Mouse (Mus musculus) 3134 (cell line): ENCODE results near the gene Plekho1.
"Not testable (repeated sequence)": the region's sequence is repeated elsewhere in the genome, so short reads cannot be mapped to it uniquely, and the experiment has no call there.

Experiments used
- DNase-seq: peaks from one replicate; pipeline ENCODE4 v3.0.0-alpha.2; 2011; ENCODE audit warnings: low spot score; ENCODE audit not compliant: insufficient read length; ENCODE audit errors: extremely low read depth

The Plekho1 gene

GRCm38 (mm10) chr3:95985209-95986000 is 10.4 kb downstream of the Plekho1 start:
- no peak for DNase-seq

- no peak for DNase-seq
Observed at GRCm38 (mm10) chr3:95982129-95982528, 13.7 kb downstream of the Plekho1 start.

DNA sequence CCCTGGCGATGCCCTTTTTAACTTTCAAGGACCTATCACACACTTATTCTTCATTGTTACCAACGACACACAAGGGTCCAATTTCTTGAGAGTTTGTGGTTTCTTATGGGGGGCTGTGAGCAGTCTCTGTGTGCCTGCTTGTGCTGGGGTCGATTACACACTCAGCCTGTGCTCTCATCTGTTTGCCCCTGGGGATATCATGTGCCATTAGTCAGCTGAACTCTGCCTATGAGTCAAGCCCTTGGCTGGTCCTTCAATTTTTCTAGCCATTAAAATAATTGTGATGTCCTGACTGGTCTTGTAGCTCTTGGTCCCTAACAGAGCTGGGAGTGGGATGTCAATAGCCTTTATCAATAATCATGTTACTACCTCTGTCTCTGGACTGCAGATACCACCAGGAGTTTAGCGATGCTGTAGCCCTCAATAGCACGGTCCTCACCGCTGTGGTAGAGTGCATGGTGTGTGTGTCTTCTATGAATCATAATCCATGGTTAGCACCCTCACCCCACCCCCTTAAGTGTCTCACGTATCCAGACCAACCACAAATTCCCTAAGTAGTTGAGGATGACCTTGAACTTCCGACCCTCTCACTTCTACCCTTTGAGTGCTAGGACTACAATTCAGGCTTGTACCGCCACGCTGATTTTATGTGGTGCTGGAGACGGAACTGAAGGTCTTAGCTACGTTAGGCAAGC is 15.4 kb downstream of the Plekho1 start:
- DNase-seq = peak; percentile 50

- no peak for DNase-seq
Observed at GRCm38 (mm10) chr3:95978265-95978664, 17.5 kb downstream of the Plekho1 start.

- DNase-seq = not testable (repeated sequence)
Observed at GRCm38 (mm10) chr3:95977587-95977986, 18.2 kb downstream of the Plekho1 start.

- DNase-seq = no peak
Observed at GRCm38 (mm10) chr3:95977079-95977478, 18.7 kb downstream of the Plekho1 start.

DNA sequence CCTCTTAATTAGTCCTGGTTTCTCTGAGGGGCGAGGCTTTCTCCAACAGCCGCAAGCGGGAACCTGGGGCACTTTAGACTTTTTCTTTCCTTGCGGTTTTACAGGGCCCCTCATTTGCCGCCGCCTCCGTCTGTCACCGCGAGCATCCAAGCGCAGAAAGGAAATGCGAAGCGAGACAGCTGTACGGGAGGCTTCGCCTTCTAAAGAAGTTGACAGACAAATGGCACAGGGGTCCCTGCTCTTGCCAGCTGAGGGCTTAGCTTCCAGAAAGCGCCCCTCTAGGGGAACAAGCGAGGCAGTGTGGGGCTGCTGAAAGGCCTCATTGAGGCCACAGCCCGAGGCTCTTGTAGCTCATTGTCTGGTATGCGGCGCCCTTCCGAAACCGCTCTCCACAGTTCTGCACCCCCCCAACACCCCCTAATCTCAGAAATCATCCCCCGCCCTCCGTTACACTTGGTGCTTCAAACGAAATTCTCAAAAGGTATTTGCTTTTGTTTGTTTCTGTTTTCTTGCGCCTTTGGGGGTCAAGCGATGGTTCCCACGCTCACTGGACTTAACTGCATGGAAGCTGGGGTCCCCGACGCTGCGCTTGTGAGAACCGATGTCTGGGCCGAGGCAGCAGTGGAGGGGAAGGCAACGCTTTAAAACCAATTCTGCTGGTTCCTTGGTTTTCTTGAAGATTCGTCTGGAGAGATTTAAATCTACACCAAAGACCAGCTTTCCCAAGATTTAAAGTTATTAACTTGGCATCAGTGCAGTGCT is 22.7 kb downstream of the Plekho1 start:
- DNase-seq = no peak

DNA sequence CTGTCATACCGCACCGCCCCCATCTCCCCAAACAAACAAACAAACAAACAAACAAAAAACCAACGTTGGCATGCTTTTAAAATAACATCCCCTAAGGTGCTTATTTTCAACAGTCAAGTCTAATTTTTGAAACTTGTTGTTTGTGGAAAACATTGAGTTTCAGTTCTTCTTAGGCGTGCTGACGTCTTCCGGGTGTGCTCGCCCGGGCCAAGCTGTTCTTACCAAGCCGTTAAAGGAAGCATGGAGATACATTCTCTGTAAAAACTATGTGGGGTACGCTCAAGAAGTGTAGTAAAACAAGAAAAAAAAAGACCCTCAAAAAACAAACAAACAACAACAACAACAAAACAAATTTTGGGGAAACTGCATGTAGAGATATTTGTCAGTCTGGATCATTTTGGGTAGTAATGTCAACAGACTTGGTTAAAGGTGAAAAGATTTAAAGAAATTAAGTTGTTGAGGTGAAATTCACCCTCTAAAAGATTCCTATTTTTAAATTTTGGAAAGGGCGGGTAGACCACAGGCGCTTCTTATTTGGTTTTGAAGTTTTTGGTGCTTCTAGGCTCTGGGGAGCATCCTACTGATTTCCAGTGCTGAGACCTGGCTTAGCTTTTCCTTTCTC is 23.4 kb downstream of the Plekho1 start:
- no peak for DNase-seq

DNA sequence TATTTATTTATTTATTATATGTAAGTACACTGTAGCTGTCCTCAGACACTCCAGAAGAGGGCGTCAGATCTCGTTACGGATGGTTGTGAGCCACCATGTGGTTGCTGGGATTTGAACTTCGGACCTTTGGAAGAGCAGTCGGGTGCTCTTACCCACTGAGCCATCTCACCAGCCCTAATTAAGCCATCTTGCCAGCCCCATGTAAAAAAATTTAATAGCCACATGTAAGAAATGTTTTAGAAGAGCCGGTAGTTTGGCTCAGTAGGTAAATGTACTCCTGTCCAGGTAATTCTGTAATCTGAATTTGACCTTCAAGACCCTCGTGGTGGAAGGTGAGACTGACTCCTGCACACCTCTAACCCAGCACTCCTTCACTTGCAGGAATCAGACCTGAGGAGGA is 25.1 kb downstream of the Plekho1 start:
- DNase-seq = not testable (repeated sequence)

- DNase-seq = no peak
Observed at GRCm38 (mm10) chr3:95969277-95969676, 26.5 kb downstream of the Plekho1 start.

GRCm38 (mm10) chr3:95965518-95966451 is 30.0 kb downstream of the Plekho1 start:
- no peak for DNase-seq

DNA sequence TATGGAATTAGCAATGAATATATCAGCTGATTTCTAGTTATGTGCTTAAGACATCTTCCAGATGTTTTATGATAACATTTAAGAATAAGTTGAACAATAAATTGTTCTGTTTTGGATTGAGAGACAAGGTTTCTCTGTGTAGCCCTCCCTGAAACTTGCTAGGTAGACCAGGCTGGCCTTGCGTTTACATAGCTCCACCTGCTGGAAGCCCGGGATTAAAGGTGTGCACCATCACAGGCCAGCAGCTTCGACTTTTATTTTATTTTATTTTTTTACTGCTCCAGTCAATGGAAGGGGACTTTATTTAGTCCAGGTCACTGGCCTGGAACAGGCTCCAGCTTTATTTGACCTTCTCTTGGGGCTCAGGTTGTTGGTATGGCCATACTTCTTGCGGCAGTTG is 32.1 kb downstream of the Plekho1 start:
- DNase-seq = no peak

DNA sequence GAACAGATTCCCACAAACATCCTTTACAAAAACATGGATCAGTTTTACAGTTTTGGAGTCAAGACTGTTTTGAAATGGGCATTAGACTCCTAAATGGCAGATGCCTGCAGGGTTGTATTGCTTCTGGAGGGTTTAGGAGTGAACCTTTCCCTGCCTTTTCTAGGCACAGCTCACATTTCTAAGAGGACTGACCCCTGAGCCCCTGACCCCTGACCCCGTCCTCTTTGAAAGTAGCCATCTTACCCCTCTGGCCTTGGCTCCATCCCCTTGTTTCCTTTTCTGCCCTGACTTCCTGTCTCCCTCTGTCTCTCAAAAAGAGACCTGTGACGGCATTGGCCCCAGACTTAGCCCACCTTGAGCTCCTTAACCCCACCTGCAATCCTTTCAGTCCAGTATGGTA is 32.6 kb downstream of the Plekho1 start:
- no peak for DNase-seq

- not testable (repeated sequence) for DNase-seq
Observed at GRCm38 (mm10) chr3:95962182-95962581, 33.6 kb downstream of the Plekho1 start.

GRCm38 (mm10) chr3:95959807-95960206 is 36.0 kb downstream of the Plekho1 start:
- no peak for DNase-seq

- DNase-seq = no peak
Observed at GRCm38 (mm10) chr3:95959082-95959481, 36.7 kb downstream of the Plekho1 start.

DNA sequence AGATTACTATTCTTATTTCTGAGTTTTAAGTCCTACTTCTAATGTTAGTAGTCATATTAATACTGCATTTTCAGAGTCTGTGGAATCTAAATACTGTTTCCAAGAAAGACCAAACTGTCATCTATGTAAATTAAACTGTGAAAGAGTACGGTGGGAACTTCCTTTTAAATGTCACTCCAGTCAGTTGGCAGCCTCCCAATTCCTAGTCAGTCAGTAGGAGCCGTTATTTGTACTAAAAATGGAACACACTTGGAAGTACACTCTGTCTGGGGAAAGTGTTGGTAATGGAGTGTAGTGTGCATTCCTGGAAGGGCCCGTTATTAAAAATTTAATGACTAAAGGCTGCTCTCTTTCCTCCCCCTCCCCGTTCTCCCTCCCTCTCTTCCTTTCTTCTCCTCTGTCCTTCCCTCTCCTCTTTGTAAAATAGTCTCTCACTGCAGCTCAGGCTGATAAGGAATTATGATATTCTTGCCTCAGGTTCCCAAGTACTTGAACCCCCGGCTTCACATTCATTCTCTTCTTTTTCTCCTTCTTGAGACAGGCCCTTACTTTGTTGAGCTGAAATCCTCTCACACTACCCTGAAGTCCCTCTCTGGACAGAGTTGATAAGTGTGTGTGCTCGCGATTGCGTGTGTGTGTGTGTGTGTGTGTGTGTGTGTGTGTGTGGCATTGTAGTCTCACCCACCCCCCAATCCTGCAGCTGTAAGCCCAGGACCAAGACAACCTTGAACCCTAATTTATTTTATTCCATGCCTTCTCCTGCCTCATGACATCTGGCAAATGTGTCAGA is 38.2 kb downstream of the Plekho1 start:
- no peak for DNase-seq

- no peak for DNase-seq
Observed at GRCm38 (mm10) chr3:95955318-95955717, 40.5 kb downstream of the Plekho1 start.

DNA sequence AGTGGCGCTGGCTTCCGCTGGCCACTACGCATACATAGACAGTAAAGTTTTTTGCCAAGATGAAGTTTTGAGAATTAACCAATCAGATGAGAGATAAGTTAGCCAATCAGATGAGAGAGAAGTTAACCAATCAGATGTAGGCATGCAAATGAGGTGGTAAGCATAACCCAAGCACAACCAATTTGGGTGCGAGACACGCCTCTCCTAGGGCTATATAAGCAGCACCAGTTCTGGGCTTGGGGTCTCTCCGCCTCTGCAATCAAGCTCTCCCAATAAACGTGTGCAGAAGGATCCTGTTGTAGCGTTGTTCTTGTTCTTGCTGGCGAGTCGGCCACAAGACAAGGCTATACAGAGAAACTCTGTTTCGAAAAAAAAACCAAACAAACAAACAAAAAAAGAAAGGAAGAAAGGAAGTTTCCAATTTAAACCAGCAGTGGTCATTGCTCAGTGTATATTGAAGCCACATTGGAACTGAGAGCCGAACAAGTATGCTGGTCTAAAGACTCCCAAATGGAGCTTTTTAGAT is 41.1 kb downstream of the Plekho1 start:
- not testable (repeated sequence) for DNase-seq
